Mouse (Mus musculus) cerebellum, adult 11 months (tissue): ENCODE measurements around the gene Prr5l.
"Not testable (repeated sequence)": the region's sequence is repeated elsewhere in the genome, so short reads cannot be mapped to it uniquely, and the experiment has no call there.

Experiments used
- DNase-seq: peaks from one replicate; pipeline ENCODE4 v3.0.0; 2022

Prr5l gene

GRCm38 (mm10) chr2:101761898-101762297 is 120.9 kb downstream of the Prr5l start:
- DNase-seq = no peak

- no peak for DNase-seq
Observed at GRCm38 (mm10) chr2:101759523-101760277, 123.1 kb downstream of the Prr5l start.

GRCm38 (mm10) chr2:101757806-101758205 is 125.0 kb downstream of the Prr5l start:
- no peak for DNase-seq

- DNase-seq = no peak
Observed at GRCm38 (mm10) chr2:101756069-101756753, 126.6 kb downstream of the Prr5l start.

DNA sequence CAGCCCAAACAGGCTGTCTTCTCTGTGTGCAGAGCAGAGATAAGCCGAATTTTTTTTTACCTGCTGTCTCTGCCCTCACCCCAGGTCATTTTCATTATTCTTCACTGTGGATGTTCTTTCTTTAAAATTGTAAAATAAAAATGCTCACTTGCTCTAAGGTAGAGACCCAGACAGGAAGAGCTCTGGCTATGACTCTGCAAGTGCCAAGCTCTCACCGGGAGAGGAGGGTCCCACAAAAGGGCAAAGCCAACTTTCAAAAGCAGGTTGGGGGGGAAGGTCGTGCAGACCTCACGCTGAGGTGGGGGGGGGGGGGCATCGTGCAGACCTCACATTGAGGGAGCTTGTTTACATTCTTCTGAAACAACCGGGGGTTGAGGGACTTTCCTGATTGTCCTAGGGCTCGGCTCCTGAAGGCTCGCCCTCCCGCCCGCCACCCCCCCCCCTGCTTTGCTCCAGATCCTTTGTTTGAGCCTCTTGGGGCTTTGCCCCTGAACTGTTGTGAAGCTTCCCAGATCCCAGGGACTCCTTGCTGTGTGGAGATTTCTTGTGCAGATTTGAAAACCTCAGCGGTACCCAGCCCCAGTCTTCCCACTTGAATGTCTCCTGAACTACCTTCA is 127.8 kb downstream of the Prr5l start:
- no peak for DNase-seq

GRCm38 (mm10) chr2:101754428-101754827 is 128.4 kb downstream of the Prr5l start:
- no peak for DNase-seq

GRCm38 (mm10) chr2:101752979-101753378 is 129.8 kb downstream of the Prr5l start:
- no peak for DNase-seq

DNA sequence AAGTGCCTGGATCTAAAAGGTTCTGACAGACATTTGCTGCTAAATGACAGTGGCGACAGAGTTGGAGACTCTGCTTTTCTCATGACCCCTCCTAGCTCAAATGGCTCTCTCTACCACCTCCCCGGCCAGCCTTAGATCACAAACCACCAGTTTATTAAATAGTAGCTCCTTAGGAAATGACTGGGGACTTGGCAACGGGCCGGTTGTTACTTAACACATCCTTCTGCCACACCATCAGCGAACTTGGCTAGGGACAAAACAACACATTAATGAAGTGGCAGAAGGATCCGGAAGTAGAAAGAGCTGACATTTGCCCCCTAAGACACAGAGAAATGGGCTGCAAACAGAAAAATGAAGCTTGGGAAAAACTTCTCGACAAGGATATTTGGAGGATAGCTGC is 130.4 kb downstream of the Prr5l start:
- no peak for DNase-seq

- no peak for DNase-seq
Observed at GRCm38 (mm10) chr2:101751236-101751922, 131.4 kb downstream of the Prr5l start.

- DNase-seq = no peak
Observed at GRCm38 (mm10) chr2:101746537-101746936, 136.3 kb downstream of the Prr5l start.

DNA sequence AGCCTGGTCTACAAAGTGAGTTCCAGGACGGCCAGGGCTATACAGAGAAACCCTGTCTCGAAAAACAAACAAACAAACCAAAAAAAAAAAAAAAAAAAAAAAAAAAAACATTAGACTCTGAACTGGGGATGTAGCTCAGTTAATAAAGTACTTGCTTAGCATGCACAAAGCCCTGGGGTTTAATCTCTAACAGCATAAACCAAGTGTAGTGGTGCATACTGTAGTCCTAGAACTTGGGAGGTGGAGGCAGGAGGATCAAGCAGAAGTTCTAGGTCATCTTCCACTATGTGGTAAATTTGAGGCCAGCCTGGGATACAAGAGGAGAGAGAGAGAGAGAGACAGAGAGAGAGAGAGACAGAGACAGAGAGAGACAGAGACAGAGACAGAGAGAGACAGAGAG is 137.2 kb downstream of the Prr5l start:
- DNase-seq = not testable (repeated sequence)

DNA sequence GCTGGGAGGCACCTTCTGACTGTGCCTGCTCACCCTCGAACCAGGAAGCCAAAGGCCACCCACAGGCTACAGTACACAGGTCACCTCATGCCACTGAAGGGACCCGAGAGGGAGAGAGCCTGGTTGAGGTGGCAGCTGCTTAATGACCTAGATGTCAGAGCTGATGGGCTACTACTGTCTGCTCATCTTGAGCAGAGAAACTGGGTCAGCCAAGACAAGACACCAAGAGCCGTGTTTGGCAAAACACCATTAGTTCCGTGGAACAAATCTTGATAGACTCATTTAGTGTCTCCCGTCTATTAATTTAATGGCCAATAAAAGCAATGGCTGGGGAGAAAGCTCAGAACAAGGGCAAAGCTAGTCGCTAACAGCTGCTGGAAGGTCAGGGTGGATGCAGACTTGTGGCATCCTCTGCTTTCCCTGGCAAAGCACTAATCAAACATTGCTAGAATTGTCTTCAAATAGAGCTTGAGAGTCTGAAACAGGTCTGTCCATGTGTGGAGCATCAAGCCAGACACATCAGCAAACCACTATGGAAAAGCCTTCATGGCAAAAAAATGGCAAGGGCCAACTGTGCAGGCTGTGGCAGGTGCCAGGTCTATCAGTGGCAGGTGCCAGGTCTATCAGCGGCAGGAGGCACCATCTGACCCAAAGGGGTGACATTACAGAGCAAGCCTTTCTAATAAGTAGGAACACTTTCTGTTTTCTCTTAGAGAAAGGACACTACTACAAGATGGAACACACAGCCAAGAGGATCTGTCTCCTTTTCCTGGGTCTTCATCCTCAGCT is 140.6 kb downstream of the Prr5l start:
- DNase-seq = peak; percentile 6

DNA sequence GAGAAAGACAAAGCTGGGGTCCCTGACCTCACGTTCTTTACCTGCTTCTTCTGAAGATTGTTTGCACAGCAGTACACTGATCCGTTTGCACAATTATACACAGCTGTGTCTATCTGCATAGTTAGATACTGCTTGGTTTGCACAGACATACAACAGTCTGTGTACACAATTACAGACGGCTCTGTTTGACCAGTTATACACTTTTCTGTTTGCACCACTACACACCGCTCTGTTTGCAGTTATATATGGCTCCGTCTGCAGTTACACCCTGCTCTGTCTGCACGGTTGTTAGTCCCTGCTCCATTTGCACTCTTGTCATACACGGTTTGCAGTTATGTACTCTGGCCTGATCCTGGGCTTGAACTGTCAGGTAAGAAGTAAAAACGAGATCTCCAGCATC is 141.2 kb downstream of the Prr5l start:
- DNase-seq = no peak

- no peak for DNase-seq
Observed at GRCm38 (mm10) chr2:101739914-101740313, 142.9 kb downstream of the Prr5l start.

- no peak for DNase-seq
Observed at GRCm38 (mm10) chr2:101733564-101733963, 149.3 kb downstream of the Prr5l start.

DNA sequence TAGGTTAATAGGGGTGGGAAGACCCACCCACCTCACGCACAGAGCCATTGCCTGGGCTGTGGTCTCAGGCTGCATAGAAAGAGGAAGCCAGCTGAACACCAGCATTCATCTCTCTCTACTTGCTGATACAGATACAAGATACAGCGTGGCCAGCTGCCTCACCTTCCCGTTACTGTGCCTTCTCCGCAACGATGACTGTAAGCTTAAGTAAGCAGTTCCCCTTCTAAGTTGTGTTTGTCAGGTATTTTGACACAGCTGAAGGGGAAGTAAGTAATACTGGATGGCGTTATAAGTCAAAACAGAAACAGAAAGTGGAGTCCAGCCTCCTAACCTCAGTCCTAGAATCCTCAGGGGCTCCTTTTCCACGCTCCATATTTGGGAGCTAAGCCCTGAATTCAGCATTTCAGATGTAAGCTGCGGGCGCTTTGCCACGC is 150.0 kb downstream of the Prr5l start:
- no peak for DNase-seq

DNA sequence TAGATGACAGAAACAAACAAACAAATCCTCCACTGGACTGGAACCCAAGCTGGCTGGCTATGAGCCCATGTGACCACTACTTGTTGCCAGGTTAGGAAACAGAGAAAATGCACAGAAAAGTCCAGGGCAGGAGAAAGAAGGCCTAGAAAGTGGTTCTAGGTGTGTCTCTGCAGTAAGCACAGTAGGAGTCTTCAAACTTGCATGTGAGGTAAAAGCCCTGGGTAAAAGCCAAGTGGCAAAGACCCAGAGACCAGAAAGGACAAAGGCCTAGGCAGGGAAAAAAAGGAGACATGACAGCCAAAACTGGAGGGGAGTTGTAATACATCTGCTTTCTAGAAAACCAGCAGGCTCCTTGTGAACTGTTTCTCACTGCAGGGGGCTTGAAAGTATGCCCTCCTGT is 151.9 kb downstream of the Prr5l start:
- no peak for DNase-seq

- no peak for DNase-seq
Observed at GRCm38 (mm10) chr2:101729472-101729871, 153.4 kb downstream of the Prr5l start.

DNA sequence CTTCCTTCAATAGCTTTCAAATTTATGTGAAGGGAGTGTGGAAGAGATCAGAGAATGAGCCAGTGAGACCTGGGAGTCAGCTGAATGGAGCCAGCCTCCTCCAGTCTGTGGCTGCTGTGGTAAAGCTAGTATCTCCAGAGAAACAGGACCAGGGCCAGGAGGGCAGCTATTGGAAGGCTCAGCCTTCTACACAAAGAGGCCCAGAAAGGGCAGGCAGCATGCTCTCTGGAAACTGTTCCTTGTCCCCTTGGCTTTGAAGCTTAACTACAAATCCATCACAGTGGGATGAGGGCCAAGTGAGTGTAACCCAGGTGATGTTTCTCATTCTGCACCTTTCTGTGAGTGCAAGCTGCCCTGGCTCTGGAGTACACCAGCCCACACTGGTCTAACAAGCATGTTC is 155.0 kb downstream of the Prr5l start:
- no peak for DNase-seq

GRCm38 (mm10) chr2:101723333-101723881 is 159.4 kb downstream of the Prr5l start:
- no peak for DNase-seq

DNA sequence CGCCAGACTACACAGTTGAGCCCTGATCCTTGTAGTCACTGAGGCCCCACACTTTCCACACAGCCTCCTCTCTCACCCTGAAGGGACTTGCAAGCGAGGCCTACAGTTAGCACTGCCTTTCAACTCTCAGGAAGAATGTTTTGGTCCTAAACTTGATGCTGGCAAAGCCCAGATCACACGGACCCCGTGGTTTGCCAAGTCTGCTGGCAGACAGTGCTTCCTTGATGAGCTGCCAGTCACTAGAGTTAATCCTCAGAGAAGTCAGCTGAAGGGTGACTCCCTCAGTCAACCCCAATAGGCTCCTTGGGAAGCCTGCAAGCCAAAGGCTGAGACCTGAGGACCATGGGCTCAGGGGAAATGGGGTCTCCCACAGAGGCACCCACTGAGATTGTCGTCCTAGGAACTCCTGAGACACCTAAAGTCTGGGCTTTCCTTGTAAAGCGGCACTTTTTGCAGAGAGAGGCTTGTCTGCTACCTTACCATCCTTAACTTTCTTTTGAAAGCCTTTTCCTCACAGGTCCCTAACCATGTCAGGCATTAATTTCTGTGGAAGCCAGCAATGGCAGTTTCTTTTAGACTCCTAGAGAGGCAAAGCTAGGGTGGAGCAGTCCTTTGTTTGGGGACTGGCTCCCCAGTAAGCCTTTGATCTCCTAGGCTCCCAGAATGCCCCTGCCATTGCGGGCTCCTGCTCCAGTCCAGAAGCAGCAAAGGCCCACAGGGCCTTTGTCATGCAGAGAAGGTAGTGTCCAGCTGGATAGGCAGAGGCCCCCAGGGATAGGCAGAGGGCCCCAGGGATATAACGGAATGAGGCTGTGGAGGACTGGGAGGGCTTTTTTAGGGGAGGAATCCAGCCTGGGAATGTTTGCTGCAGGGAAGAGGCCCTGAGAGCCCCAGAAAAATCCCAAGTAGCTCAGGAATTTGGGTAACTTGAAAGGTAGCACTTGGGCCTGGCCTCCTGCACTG is 160.2 kb downstream of the Prr5l start:
- no peak for DNase-seq
